Mouse (Mus musculus) testis, adult 2 months (tissue): Measurements from ENCODE around the gene Slc7a1.

Experiments used
- CTCF ChIP-seq: fragments of 200-500 bp; IDR thresholded peaks from 2 replicates; pipeline ENCODE4 v1.5.1; 2012; ENCODE audit warnings: low read depth, mild to moderate bottlenecking, inconsistent platforms, low read length, moderate library complexity; ENCODE audit not compliant: control insufficient read depth, insufficient read depth, insufficient replicate concordance
- POLR2A ChIP-seq: fragments of 200-500 bp; IDR thresholded peaks from 2 replicates; pipeline ENCODE4 v1.6.1; 2012; ENCODE audit warnings: low read depth, mild to moderate bottlenecking, inconsistent platforms, low read length, moderate library complexity; ENCODE audit not compliant: control insufficient read depth

DNA sequence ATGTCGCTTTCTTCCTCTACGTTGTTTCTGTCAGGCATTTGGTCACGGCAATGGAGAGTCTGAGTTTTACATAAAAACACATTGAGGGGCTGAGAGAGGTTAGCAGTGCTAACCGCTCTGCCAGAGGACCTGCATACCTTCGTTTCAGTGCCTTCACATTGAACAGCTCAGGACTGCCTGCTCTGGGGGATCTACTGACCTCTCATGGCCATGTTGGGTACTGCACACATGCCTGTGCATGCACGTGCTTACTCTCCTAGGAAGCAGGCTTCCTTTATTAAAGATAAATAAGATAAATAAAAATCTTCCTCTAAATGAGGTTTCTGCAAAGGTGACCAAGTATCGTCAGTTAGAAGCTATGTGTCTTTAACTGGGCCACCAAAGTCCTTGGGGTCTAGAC lies 106.4 kb downstream of the Slc7a1 start:
- TF ChIP-seq CTCF, result peak; percentile 90; the same call in 1 of the 2 replicates
- no peak for TF ChIP-seq POLR2A
